Mouse (Mus musculus) bone marrow, adult 2 months (tissue): ENCODE results near the gene Lgmn.

Source experiments
- CTCF ChIP-seq: fragments of 200-500 bp; IDR thresholded peaks from 2 replicates; pipeline ENCODE4 v1.5.1; 2011; ENCODE audit warnings: low read length, control low read depth; ENCODE audit not compliant: control insufficient read depth, insufficient read depth
- POLR2A ChIP-seq: fragments of 200-500 bp; IDR thresholded peaks from 2 replicates; pipeline ENCODE4 v1.6.1; 2011; ENCODE audit warnings: low read depth, mild to moderate bottlenecking, control low read depth, low read length, borderline replicate concordance; ENCODE audit not compliant: control insufficient read depth

GRCm38 (mm10) chr12:102356781-102357180 lies 82.8 kb downstream of the Lgmn start:
- TF ChIP-seq CTCF, result no peak
- no peak for TF ChIP-seq POLR2A
